Mouse (Mus musculus) kidney, adult 2 months (tissue): ENCODE results near the gene Alyref.

ENCODE experiments used
- CTCF ChIP-seq: fragments of 200-500 bp; conservative IDR thresholded peaks from 2 replicates; pipeline ENCODE4 v1.5.1; 2011; ENCODE audit warnings: low read depth, mild to moderate bottlenecking, control low read depth, low read length, moderate library complexity, mixed read lengths; ENCODE audit not compliant: insufficient read depth, insufficient read length
- POLR2A ChIP-seq: fragments of 200-500 bp; IDR thresholded peaks from one replicate; pipeline ENCODE4 v1.6.1; 2011; ENCODE audit warnings: low read depth, low read length, control low read depth

GRCm38 (mm10) chr11:120613481-120613972 lies 15.4 kb upstream of the Alyref start:
- TF ChIP-seq CTCF (no peak), POLR2A (no peak)
